Mouse (Mus musculus): ENCODE results near the gene Zmiz1. TPM values are rescaled to one million over a fixed set of nuclear protein-coding genes. Genes with fewer than 3 reads are reported as not detected.
A peak's percentile ranks its signal among the peaks of the same experiment; 100 is the strongest.

Zmiz1 gene
- total and polyA plus RNA-seq, 3 experiments: 3.7 to 45.8 (median 11.1) TPM

DNA sequence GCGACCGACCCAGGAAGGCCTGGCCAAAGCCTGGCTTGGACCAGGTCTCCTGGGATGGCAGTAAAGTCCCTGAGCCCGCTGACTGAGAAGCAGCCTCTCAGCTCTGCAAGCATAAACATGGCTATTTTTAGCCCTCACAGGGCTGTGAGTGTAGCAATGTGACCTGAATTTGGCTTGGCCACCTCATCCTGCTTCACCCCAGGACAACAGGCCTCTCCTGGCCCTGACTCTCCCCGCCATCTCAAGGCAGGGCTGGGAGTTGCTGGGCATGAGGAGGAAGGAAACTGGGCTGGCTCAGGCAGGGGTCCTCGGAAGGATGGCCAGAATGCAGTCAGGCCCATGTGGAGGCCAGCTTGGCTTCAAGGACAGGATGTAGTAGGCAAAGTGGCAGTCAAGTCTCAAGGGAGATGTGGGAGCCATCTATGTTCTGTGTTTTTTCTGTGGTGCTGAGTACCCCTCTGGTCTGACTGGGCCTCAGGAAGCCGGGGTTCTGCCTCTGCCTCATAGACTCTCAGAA lies 29.2 kb downstream of the Zmiz1 start (continued):
- TF ChIP-seq MAFK (IDR thresholded peaks at IDR 0.05; ENCODE audit: insufficient replicate concordance, low read length) (no peak), CTCF (conservative IDR thresholded peaks at IDR 0.05 in 1 of 2, IDR thresholded peaks at IDR 0.05 in 1 of 2; ENCODE audit: low read depth in 2 of 2, low read length in 2 of 2) (no peak), NRF1 (IDR thresholded peaks at IDR 0.05; ENCODE audit: low read depth, low read length) (no peak), BHLHE40 (IDR thresholded peaks at IDR 0.05; ENCODE audit: low read depth, low read length) (peak; percentile 20), ZMIZ1 (IDR thresholded peaks at IDR 0.05; ENCODE audit: low read depth, low read length) (no peak), PAX5 (IDR thresholded peaks at IDR 0.05; ENCODE audit: low read length) (no peak), MAZ (IDR thresholded peaks at IDR 0.05; ENCODE audit: low read depth, low read length) (no peak), RCOR1 (conservative IDR thresholded peaks at IDR 0.05; ENCODE audit: low read depth, low read length) (peak; percentile 54; the same call in 1 of the 2 replicates), ZKSCAN1 (IDR thresholded peaks at IDR 0.05; ENCODE audit: borderline replicate concordance, low read depth, low read length) (no peak), POLR2AphosphoS2 (IDR thresholded peaks at IDR 0.05; ENCODE audit: low read depth, low read length) (no peak), JUN (IDR thresholded peaks at IDR 0.05; ENCODE audit: insufficient read depth, low read depth, low read length) (no peak)

DNA sequence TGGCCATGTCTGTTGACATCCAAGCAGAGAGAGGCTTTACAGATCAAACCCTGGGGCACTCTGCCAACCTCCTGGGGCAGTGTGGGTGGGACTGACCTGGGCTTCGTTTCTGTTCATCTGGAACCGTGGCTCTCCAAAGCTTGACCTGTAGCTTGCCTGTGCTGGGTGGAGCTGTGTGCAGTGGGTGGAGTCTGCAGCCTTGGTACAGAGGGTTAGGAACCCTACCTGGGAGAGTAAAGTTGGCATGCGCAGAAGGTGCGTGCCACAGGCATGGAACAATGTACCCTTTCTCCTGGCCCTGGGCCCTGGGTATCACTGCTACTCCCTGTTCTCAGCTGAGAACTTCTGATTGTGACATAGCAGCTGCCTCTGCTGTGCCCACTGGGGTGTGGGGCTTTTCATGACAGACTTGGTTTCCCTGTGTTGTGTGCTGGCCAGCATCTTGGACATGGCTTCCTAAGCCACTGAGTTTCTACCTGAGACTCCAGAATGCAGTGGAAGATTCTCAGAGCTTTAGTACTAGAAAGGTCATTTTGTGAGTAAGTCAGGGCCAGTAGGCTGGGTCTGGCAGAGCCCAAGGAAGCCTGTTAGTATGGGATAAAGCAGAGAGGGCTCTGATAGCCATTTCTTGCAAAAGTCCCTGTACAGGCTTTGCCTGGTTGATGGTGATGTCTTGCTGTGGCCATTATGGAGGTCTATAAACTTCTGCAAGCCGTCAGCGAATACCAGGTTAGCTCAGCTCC lies 30.5 kb downstream of the Zmiz1 start:
- DNase-seq (ENCODE audit: extremely low read depth): no peak
- peaks cover 36% of the 10 kb centered on the region for H3K79me2 ChIP-seq (replicated peaks; ENCODE audit: control insufficient read depth, extremely low read depth, insufficient read depth, poor library complexity, severe bottlenecking)
- peak overlapping the region; percentile 100; the same call in 1 of the 2 replicates for H3K27ac ChIP-seq (ENCODE audit: insufficient read depth, low read depth)
- H3K27me3 ChIP-seq (replicated peaks): no peaks in the 10 kb centered on the region
- dilution Hi-C loops (cut with MboI; ENCODE audit: extremely low pct_ligation_motif_present, extremely low pct_unique_long_range_greater_than_20kb, low sequenced_read_pairs) (no loop called here), in situ Hi-C loops (cut with MboI; ENCODE audit: low pct_ligation_motif_present, low pct_unique_long_range_greater_than_20kb, low sequenced_read_pairs) (no loop called here)
- no peaks in the 10 kb centered on the region for H3K9me3 ChIP-seq (replicated peaks; ENCODE audit: low read length)
- H3K4me1 ChIP-seq (ENCODE audit: control insufficient read depth in 1 of 2, insufficient read depth in 2 of 2): peaks cover 74 to 99% of the 10 kb centered on the region in 2 experiments
- H3K9ac ChIP-seq (ENCODE audit: insufficient read depth, low read depth): peak overlapping the region; percentile 54; the same call in 1 of the 2 replicates
- H3K4me3 ChIP-seq (replicated peaks in 1 of 3; ENCODE audit: low read depth in 2 of 3, low read length in 2 of 3, poor library complexity in 1 of 3): no peak overlapping the region
- no peak for TF ChIP-seq HCFC1 (IDR thresholded peaks at IDR 0.05; ENCODE audit: low read depth, low read length)
- TF ChIP-seq E2F4 (IDR thresholded peaks at IDR 0.05; ENCODE audit: insufficient replicate concordance, low read depth, low read length): no peak
- TF ChIP-seq CTCF (conservative IDR thresholded peaks at IDR 0.05 in 1 of 2, IDR thresholded peaks at IDR 0.05 in 1 of 2; ENCODE audit: low read depth in 2 of 2, low read length in 2 of 2): no peak
- TF ChIP-seq POLR2AphosphoS2 (IDR thresholded peaks at IDR 0.05; ENCODE audit: low read depth, low read length): no peak
- no peak for TF ChIP-seq BHLHE40 (IDR thresholded peaks at IDR 0.05; ENCODE audit: low read depth, low read length)
- peaks cover 0 to 12% of the 10 kb centered on the region in 2 experiments for H3K36me3 ChIP-seq (replicated peaks in 1 of 2; ENCODE audit: control insufficient read depth in 1 of 2, insufficient read depth in 1 of 2, low read length in 1 of 2)
- peak overlapping the region; percentile 80; the same call in 1 of the 2 replicates for H3K4me2 ChIP-seq (ENCODE audit: insufficient read depth, low read depth, poor library complexity, severe bottlenecking)

- H3K4me1 ChIP-seq (ENCODE audit: control insufficient read depth in 1 of 2, insufficient read depth in 2 of 2): peaks cover 77 to 99% of the 10 kb centered on the region in 2 experiments
Measured at GRCm38 (mm10) chr14:25491961-25492360, 33.0 kb downstream of the Zmiz1 start.

More at GRCm38 (mm10) chr14:25491961-25492360, 33.0 kb downstream of the Zmiz1 start:
- Histone ChIP-seq H3K9me3 (replicated peaks; ENCODE audit: low read length) (no peaks in the 10 kb centered on the region), H3K27me3 (replicated peaks) (no peaks in the 10 kb centered on the region), H3K4me2 (ENCODE audit: insufficient read depth, low read depth, poor library complexity, severe bottlenecking) (no peak overlapping the region), H3K27ac (ENCODE audit: insufficient read depth, low read depth) (no peak overlapping the region), H3K4me3 (replicated peaks in 1 of 3; ENCODE audit: low read depth in 2 of 3, low read length in 2 of 3, poor library complexity in 1 of 3) (no peak overlapping the region), H3K79me2 (replicated peaks; ENCODE audit: control insufficient read depth, extremely low read depth, insufficient read depth, poor library complexity, severe bottlenecking) (peaks cover 29% of the 10 kb centered on the region), H3K36me3 (replicated peaks in 1 of 2; ENCODE audit: control insufficient read depth in 1 of 2, insufficient read depth in 1 of 2, low read length in 1 of 2) (peaks cover 0 to 14% of the 10 kb centered on the region in 2 experiments), H3K9ac (ENCODE audit: insufficient read depth, low read depth) (no peak overlapping the region)
- in situ Hi-C loops (cut with MboI; ENCODE audit: low pct_ligation_motif_present, low pct_unique_long_range_greater_than_20kb, low sequenced_read_pairs): no loop called here
- no peak for DNase-seq (ENCODE audit: extremely low read depth)
- TF ChIP-seq USF1 (IDR thresholded peaks at IDR 0.05; ENCODE audit: low read depth, low read length): no peak
- no peak for TF ChIP-seq ZKSCAN1 (IDR thresholded peaks at IDR 0.05; ENCODE audit: borderline replicate concordance, low read depth, low read length)
- no peak for TF ChIP-seq MAZ (IDR thresholded peaks at IDR 0.05; ENCODE audit: low read depth, low read length)
- dilution Hi-C loops (cut with MboI; ENCODE audit: extremely low pct_ligation_motif_present, extremely low pct_unique_long_range_greater_than_20kb, low sequenced_read_pairs): no loop called here

All from CH12.LX (cell line).